Mouse (Mus musculus) heart, adult 2 months (tissue): ENCODE measurements around the gene Amd1. TPM values are rescaled to one million over a fixed set of nuclear protein-coding genes. Genes with fewer than 3 reads are reported as not detected.
"Not testable (repeated sequence)": the region's sequence is repeated elsewhere in the genome, so short reads cannot be mapped to it uniquely, and the experiment has no call there.

Experiments used
- DNase-seq, 2 experiments: peaks; one replicate each; pipeline ENCODE4 v3.0.0; 2021
- H3K27ac ChIP-seq: fragments of 200-600 bp; 2 replicates; pipeline ENCODE4 v1.8.1; 2022
- H3K27me3 ChIP-seq: fragments of 200-500 bp; 2 replicates; pipeline ENCODE4 v1.6.1; 2012; ENCODE audit warnings: mild to moderate bottlenecking, low read length, inconsistent platforms, mixed read lengths; ENCODE audit not compliant: control insufficient read depth, insufficient read depth
- H3K36me3 ChIP-seq: fragments of 200-500 bp; 2 replicates; pipeline ENCODE4 v1.6.1; 2012; ENCODE audit warnings: low read length, inconsistent platforms; ENCODE audit not compliant: control insufficient read depth, insufficient read depth
- H3K4me1 ChIP-seq: fragments of 200-500 bp; 2 replicates; pipeline ENCODE4 v1.6.1; 2011; ENCODE audit warnings: low read length; ENCODE audit not compliant: control insufficient read depth, insufficient read depth
- H3K4me3 ChIP-seq: fragments of 200-600 bp; 2 replicates; pipeline ENCODE4 v1.8.1; 2022
- H3K79me2 ChIP-seq: fragments of 200-500 bp; replicated peaks from 2 replicates; pipeline ENCODE4 v1.6.1; 2012; ENCODE audit warnings: mild to moderate bottlenecking, inconsistent platforms, low read length, moderate library complexity, mixed read lengths; ENCODE audit not compliant: control insufficient read depth, insufficient read depth
- H3K9ac ChIP-seq: fragments of 200-500 bp; 2 replicates; pipeline ENCODE4 v1.6.1; 2012; ENCODE audit warnings: low read depth, mild to moderate bottlenecking, control low read depth, inconsistent platforms, low read length, mixed read lengths
- CTCF ChIP-seq: fragments of 200-600 bp; IDR thresholded peaks from 2 replicates; pipeline ENCODE4 v1.8.1; 2022; ENCODE audit warnings: antibody characterized with exemption, mild to moderate bottlenecking, moderate library complexity
- EP300 ChIP-seq: fragments of 200-500 bp; IDR thresholded peaks from 2 replicates; pipeline ENCODE4 v1.6.1; 2011; ENCODE audit warnings: low read depth, low read length, control low read depth; ENCODE audit not compliant: insufficient read depth
- POLR2A ChIP-seq: fragments of 200-500 bp; IDR thresholded peaks from 2 replicates; pipeline ENCODE4 v1.6.1; 2011; ENCODE audit warnings: mild to moderate bottlenecking, low read depth, low read length, control low read depth; ENCODE audit not compliant: insufficient read depth
- WGBS: fragments of 180-500 bp; shearing (Covaris S2); methylation state at CpG from one replicate; pipeline ENCODE4 v1.1.7; 2018; 5-methylcytosine and 5-hydroxymethylcytosine counted together
- intact Hi-C: fragments of 180-260 bp; cut with DNase I; formaldehyde crosslinking; loops from one replicate; pipeline ENCODE4 v1.15.1; 2025
- polyA plus RNA-seq: library from polyadenylated mRNA; depleted of rRNA; stranded (reverse); fragments of >200 nt; gene quantifications from 2 replicates; pipeline ENCODE4 v1.2.3, GENCODE M21; 2012
- total RNA-seq, 2 experiments: library from RNA; stranded (reverse); gene quantifications; 2 replicates each; pipeline ENCODE4 v1.2.3; 2021

Amd1 gene
- total and polyA plus RNA-seq, 3 experiments: 26.1 to 114 (median 98.5) TPM

DNA sequence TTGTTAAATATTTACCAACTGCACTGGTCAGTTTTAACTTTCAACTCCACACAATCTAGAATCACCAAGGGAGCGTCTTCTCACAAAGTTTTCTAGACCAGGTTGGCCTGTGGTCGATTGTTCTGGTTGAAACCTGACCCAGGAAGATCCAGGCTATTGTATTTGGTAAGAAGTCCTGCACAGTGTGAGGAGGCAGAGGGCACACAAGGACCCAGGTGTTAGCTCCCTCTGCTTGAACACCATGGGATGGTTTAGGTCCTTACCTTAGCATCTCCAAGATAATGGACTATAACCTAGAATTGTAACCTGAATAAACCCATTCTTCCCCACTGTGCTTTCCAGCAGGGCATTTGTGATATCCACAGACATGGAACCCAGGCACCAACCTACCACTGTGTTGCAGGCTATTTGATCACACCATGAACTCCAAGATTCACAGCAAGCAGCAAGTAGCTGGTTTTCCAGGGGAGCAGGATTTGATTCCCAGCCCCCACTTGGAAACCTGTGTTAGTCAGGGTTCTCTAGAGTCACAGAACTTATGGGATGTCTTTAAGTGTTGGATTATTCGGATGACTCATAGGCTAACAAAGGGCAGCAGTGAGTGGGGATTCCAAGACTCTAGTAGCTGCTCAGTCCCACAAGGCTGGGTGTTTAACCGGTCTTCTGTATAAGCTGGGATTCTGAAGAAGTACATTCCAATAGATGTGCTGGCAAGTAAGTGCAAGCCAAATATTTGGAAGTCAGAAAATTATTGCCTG lies 6.0 kb upstream of the Amd1 start:
- no peak for TF ChIP-seq EP300
- no peaks in the 10 kb centered on the region for H3K27me3 ChIP-seq
- no peaks in the 10 kb centered on the region for H3K4me1 ChIP-seq
- H3K9ac ChIP-seq: no peak overlapping the region
- no peaks in the 10 kb centered on the region for H3K79me2 ChIP-seq
- H3K27ac ChIP-seq: no peak overlapping the region
- intact Hi-C loops: no loop called here
- no peak overlapping the region for H3K4me3 ChIP-seq
- DNase-seq: no peak
- WGBS: 67% methylated on average over 4 of the region's 4 CpGs
- H3K36me3 ChIP-seq: no peaks in the 10 kb centered on the region

DNA sequence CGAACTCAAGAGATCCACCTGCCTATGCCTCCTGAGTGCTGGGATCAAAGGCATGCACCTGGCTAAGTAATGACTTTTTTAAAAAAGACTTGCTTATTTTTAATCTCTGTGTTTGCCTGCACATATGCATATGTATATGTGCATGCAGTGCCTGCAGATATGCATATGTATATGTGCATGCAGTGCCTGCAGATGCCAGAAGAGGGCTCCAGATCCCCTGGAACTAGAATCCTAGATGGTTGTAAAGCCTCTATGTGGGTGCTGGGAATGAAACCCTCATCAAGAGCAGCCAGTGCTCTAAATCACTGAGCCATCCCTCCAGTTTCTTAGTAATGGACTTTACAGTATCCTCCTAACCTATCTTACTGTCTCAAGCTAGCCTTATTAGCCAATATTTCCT lies 4.0 kb upstream of the Amd1 start:
- Histone ChIP-seq H3K4me1 (no peaks in the 10 kb centered on the region), H3K4me3 (no peak overlapping the region), H3K27ac (no peak overlapping the region), H3K36me3 (no peaks in the 10 kb centered on the region), H3K9ac (no peak overlapping the region), H3K27me3 (no peaks in the 10 kb centered on the region), H3K79me2 (peaks cover 2% of the 10 kb centered on the region; the same call in 1 of the 2 replicates)
- no peak for TF ChIP-seq EP300
- TF ChIP-seq CTCF: peak; percentile 44
- DNase-seq: no peak
- intact Hi-C loops: no loop called here
- WGBS: 88% methylated on average over 1 of the region's 1 CpGs

DNA sequence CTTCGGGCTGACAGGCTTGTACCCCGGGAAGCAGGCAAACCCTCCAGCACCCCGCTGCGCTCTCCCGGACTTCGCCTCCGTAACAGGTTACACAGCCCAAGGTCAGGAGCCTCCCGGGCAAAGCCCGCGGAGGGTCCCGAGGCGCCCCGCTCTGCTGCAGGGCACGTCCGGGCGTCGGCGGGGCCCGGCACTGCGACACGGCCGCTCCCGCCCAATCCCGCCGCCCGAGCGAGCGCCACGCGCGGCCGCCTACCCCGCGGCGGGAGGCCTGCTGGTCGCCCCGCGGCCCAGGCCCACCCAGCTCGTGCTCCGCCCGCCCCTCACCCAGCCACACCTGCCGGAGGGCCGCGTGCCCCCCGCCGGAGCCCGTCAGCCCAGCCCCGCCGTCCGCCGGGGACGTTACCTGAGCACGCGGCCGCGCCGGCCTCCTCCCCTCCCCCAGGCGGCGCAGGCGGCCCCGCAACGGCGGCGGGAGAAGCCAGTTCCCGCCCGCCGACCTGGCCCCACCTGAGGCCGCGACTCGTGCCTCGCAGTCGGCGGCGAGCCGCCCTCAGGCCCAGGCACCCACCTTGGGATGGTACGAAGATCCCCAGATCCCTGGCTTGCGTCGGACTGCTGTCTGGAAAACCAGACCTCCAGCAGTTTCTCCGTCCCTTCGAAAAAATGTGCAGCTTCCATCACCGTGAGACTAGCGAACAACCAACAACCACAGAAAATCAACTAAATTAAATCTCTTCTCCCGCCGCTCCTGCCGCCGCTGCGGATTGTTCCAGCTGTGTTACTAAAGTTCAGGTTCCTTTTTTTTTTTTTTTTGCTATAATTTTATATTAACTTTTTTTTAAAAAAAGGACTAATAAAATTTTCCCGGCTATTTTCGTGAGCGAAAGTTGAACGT lies 558 bp downstream of the Amd1 start:
- H3K4me3 ChIP-seq: peak overlapping the region; percentile 94
- not testable (repeated sequence) for H3K79me2 ChIP-seq, H3K27me3 ChIP-seq, H3K4me1 ChIP-seq
- peak overlapping the region; percentile 75 for H3K27ac ChIP-seq
- WGBS: under 1% methylated on average over 75 of the region's 91 CpGs
- intact Hi-C loops: loop anchor here (1.0 to 2.0 kb wide), 2 partner anchors 43 to 47 kb away; partner anchors contain the start of gene Gtf3c6
- H3K9ac ChIP-seq: peak overlapping the region; percentile 99
- DNase-seq: peak; percentile 69 to 74
- peaks cover 20% of the 10 kb centered on the region for H3K36me3 ChIP-seq

DNA sequence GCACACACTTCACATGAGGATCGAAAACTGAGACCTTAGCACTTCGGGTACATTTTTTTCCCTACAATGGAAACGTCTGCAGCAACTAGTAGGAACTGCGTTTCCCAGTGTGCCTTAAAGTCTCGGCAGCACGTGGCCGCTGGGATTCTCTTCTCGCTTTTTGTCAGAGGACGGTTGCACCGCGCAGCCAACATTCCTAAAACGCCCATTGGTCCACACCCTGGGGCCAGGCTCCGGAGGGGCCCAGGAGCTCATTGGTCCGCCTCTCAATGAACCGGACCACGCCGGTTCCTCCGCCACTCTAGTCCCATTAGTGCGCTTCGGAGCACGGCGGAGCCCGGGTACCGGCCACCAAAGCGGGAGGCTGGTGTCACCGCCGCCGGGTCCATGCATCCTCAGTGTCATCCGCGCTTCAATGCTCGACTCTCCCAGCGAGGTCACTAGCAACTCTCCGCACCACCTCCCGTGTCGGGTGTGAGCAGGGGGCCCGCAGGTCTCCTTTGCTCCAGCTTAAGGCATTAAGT lies 1.3 kb downstream of the Amd1 start:
- Histone ChIP-seq H3K36me3 (peaks cover 21% of the 10 kb centered on the region), H3K4me3 (peak overlapping the region; percentile 84), H3K27ac (peak overlapping the region; percentile 75), H3K4me1 (peaks cover 3% of the 10 kb centered on the region), H3K27me3 (no peaks in the 10 kb centered on the region), H3K79me2 (peaks cover 8% of the 10 kb centered on the region), H3K9ac (peak overlapping the region; percentile 99)
- under 1% methylated on average over 36 of the region's 36 CpGs for WGBS
- TF ChIP-seq POLR2A (peak; percentile 73), EP300 (no peak), CTCF (no peak)
- peak; percentile 84 to 88 for DNase-seq
- intact Hi-C loops: loop anchor here (2.0 kb wide), 1 partner anchor 42 kb away; the partner anchor contains the start of gene Gtf3c6

DNA sequence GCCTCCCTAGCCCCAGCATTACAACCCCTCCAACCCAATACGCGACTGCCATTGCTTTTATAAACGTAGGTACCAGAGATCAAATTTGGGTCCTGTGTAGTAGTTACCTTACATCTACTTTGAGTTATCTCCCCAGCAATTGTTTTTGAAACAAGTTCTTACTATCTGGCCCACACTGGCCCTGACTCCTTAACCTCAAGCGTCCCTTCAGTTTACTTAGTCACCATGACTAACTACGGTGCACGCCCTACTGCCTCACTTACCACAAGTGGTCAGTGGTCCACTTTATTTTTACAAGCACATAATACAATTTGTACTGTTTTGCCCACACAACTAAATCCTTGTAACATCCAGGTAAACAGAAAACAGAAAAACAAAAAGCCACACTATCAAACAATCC lies 9.3 kb downstream of the Amd1 start:
- WGBS: 91% methylated on average over 6 of the region's 6 CpGs
- Histone ChIP-seq H3K9ac (no peak overlapping the region), H3K36me3 (peaks cover 9% of the 10 kb centered on the region), H3K79me2 (peaks cover 4% of the 10 kb centered on the region; the same call in 1 of the 2 replicates), H3K4me3 (no peak overlapping the region), H3K27me3 (no peaks in the 10 kb centered on the region), H3K27ac (no peak overlapping the region), H3K4me1 (peaks cover 4% of the 10 kb centered on the region)
- no peak for DNase-seq
- no peak for TF ChIP-seq EP300
- no peak for TF ChIP-seq POLR2A
- no peak for TF ChIP-seq CTCF
- intact Hi-C loops: loop anchor here (10.0 kb wide), 1 partner anchor 132 kb away; no protein-coding TSS in a partner anchor

DNA sequence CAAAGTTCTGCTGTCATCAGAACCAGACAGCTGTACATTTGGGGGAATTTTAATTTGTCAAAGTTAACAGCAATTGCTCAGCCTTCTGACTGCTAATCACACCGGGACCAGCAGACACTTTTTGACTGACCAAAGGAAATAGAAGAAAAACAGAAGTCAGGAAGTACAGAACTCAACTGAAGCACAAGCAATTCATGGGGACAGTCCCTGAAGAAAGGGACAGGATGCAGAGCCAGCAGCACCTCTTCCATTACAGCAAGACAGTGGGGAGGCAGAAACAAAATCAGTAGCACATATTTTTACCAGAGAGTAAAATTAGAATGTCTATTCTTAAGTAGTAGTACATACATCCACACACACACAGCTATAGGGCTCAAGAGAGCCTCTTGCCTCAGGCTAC lies 15.2 kb downstream of the Amd1 start:
- no peaks in the 10 kb centered on the region for H3K4me1 ChIP-seq
- WGBS: 40% methylated on average over 1 of the region's 1 CpGs
- TF ChIP-seq EP300: no peak
- TF ChIP-seq CTCF: no peak

More for the DNA sequence above, 15.2 kb downstream of the Amd1 start:
- Histone ChIP-seq H3K27ac (no peak overlapping the region), H3K9ac (no peak overlapping the region), H3K79me2 (no peaks in the 10 kb centered on the region), H3K36me3 (peaks cover 5% of the 10 kb centered on the region), H3K27me3 (no peaks in the 10 kb centered on the region), H3K4me3 (no peak overlapping the region)
- intact Hi-C loops: no loop called here
- DNase-seq: no peak
